Mouse (Mus musculus) lung, adult 2 months (tissue): ENCODE results near the gene Stox2. TPM values are rescaled to one million over a fixed set of nuclear protein-coding genes. Genes with fewer than 3 reads are reported as not detected.

Source experiments
- DNase-seq: peaks from one replicate; pipeline ENCODE4 v3.0.0; 2022
- H3K4me1 ChIP-seq: fragments of 200-500 bp; 2 replicates; pipeline ENCODE4 v1.6.1; 2011; ENCODE audit warnings: low read length; ENCODE audit not compliant: control insufficient read depth, insufficient read depth
- H3K4me3 ChIP-seq: fragments of 200-500 bp; replicated peaks from 2 replicates; pipeline ENCODE3; 2011; ENCODE audit warnings: low read depth, mild to moderate bottlenecking, control low read depth, low read length; ENCODE audit errors: extremely low read depth
- CTCF ChIP-seq: fragments of 200-500 bp; IDR thresholded peaks from 2 replicates; pipeline ENCODE4 v1.5.1; 2011; ENCODE audit warnings: mild to moderate bottlenecking, low read length, control low read depth; ENCODE audit not compliant: insufficient read depth
- POLR2A ChIP-seq: fragments of 200-500 bp; IDR thresholded peaks from 2 replicates; pipeline ENCODE4 v1.6.1; 2011; ENCODE audit warnings: low read depth, mild to moderate bottlenecking, control low read depth, low read length, borderline replicate concordance; ENCODE audit errors: extremely low read depth
- WGBS: fragments of 180-500 bp; shearing (Covaris S2); methylation state at CpG from one replicate; pipeline ENCODE4 v1.1.7; 2018; 5-methylcytosine and 5-hydroxymethylcytosine counted together
- polyA plus RNA-seq: library from polyadenylated mRNA; depleted of rRNA; stranded (reverse); fragments of >200 nt; gene quantifications from 2 replicates; pipeline ENCODE4 v1.2.3, GENCODE M21; 2012

Gene Stox2
- polyA plus RNA-seq, 1 experiment: 3.8 TPM

DNA sequence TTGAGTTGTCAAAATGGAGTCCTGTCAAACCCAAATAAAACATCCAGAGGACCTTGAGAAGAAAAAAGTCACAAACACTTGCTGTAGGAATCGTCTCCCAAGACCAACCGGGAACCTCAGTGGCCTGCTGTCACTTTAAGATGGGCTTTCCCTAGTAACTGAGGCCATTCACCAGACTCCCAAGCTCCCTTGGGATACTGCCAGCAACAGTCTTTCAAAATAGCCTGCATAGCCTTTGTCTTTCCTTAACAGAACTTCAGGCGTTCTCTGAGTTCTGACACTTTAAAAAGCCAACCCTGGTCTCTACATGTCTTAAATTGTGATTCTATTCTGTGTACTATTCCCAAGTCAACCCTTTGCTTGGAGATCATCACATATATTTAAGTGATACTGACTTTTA is 64.9 kb downstream of the Stox2 start:
- Histone ChIP-seq H3K4me1 (no peaks in the 10 kb centered on the region; the same call in 1 of the 2 replicates), H3K4me3 (no peak overlapping the region)
- DNase-seq: no peak
- 25% methylated on average over 3 of the region's 3 CpGs for WGBS
- TF ChIP-seq POLR2A: no peak
- TF ChIP-seq CTCF: no peak

DNA sequence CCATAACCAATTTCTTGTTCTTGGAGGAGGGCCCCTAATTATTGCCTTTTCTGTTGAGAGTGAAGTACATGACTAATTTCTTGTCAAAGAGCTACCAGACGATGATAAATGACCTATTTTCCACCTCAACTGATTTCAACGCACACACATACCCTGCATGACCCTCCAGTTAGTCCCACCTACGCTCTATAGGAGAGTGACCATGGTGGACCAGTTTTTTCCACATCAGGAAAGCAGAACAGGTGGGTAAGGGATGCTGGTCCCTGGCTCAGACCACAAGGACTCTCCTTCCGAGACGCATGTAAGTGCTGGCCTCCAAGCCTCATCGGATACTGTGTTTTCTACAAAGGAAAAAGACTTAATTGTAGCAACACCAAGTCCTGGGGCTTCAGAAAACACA is 65.4 kb downstream of the Stox2 start:
- no peak for TF ChIP-seq CTCF
- TF ChIP-seq POLR2A: no peak
- 73% methylated on average over 6 of the region's 6 CpGs for WGBS
- Histone ChIP-seq H3K4me1 (no peaks in the 10 kb centered on the region; the same call in 1 of the 2 replicates), H3K4me3 (no peak overlapping the region)
- DNase-seq: no peak

DNA sequence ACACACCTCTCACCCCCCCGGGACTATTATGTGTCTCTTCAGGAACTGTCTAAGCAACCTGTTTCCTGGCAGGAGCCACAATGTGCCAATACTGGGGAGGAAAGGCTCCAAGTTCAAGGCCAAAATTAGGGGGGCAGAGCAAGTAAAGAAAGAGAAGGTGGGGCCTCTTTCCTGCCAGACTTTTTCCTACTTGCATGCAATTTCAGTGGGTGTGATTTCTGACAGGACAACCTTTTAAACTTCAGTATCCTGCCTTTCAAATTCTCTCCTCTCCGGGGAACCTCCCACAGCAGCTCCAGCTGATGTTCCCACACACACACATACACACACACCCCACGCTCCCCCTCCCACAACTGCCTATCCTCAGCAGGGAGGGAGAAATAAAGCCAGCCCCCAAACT is 66.1 kb downstream of the Stox2 start:
- TF ChIP-seq POLR2A (no peak), CTCF (no peak)
- WGBS: 30% methylated on average over 3 of the region's 3 CpGs
- Histone ChIP-seq H3K4me1 (no peaks in the 10 kb centered on the region; the same call in 1 of the 2 replicates), H3K4me3 (no peak overlapping the region)
- no peak for DNase-seq

DNA sequence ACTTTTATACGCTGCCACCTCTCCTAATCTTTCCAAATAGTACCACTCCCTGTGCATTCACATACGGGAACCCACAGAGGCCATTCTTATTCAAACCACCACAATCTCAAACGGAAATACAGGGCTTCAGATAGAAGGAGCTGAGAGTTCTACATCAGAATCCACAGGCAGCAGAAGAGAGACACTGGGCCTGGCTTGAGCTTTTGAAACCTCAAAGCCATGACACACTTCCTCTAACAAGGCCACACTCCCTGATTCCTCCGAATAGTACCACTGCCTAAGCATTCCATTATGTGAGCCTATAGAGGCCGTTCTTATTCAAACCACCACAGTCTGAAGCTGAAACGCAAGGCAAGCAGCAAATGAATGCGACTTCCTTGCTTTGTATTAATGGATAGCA is 69.5 kb downstream of the Stox2 start:
- DNase-seq: no peak
- WGBS: 93% methylated on average over 7 of the region's 7 CpGs
- Histone ChIP-seq H3K4me3 (no peak overlapping the region), H3K4me1 (no peaks in the 10 kb centered on the region; the same call in 1 of the 2 replicates)
- no peak for TF ChIP-seq CTCF
- no peak for TF ChIP-seq POLR2A

DNA sequence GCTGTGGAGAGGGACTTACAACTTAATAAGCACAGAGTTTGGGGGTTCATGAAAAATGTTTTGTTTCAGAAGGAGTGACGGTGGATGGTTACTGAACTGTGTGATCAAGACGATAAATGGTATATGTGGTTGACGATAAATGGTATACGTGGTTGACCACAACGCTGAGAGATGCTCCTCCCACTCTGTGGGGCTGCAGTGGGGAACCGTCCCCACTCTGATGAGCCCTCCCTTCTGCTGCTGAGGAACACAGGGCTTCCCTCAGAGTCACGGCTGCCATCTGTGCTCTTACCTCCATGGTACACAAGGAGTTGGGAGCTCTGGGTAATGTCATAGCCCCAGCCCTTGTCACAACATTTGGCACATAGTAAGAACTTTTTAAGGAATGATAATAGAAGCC is 72.4 kb downstream of the Stox2 start:
- TF ChIP-seq POLR2A (no peak), CTCF (no peak)
- no peak for DNase-seq
- H3K4me3 ChIP-seq: no peak overlapping the region
- 0 out of 2 replicates have a peak, but pooled peaks cover 2% of the 10 kb centered on the region for H3K4me1 ChIP-seq
- WGBS: 78% methylated on average over 7 of the region's 7 CpGs

DNA sequence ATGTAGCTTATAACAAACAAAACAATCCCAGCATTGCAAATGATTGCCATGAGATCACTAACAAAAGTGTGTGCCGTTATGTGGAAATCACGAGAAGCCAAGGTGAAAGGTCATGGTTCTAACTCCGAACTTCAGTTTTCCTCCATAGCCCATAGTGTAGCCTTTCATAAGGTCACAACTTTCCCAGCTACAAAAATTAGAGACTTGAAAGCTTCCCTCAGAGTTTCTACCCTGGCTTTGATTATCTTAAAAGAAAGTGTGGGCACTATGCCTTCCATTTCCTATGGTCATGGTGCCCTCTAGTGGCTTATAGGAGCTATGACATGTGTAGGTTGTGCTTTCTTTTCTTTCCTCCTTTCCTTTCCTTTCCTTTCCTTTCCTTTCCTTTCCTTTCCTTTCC is 74.6 kb downstream of the Stox2 start:
- DNase-seq: no peak
- no peak for TF ChIP-seq POLR2A
- TF ChIP-seq CTCF: peak; percentile 48; the same call in 1 of the 2 replicates
- WGBS: 54% methylated on average over 3 of the region's 3 CpGs
- Histone ChIP-seq H3K4me3 (no peak overlapping the region), H3K4me1 (0 out of 2 replicates have a peak, but pooled peaks cover 2% of the 10 kb centered on the region)

DNA sequence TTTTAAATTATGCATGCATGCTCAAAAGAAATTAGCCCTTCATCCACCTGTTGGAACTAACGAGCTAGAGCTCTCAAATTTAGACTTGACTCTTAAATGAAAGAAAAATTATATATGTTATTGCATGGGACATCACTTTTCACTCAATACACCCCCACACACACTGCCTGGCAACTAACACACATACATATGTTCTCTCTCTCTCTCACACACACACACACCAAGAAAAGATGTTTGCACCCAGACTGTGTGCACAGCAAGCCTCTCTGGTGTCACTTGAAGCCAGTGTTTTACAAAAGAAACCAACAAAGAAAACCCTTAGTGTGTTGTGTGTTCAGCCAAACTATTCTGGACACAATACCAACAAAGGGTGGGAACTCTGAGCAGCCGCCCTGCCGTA is 75.1 kb downstream of the Stox2 start:
- H3K4me1 ChIP-seq: 0 out of 2 replicates have a peak, but pooled peaks cover 2% of the 10 kb centered on the region
- H3K4me3 ChIP-seq: no peak overlapping the region
- TF ChIP-seq CTCF: no peak
- no peak for TF ChIP-seq POLR2A
- 78% methylated on average over 3 of the region's 3 CpGs for WGBS
- no peak for DNase-seq

DNA sequence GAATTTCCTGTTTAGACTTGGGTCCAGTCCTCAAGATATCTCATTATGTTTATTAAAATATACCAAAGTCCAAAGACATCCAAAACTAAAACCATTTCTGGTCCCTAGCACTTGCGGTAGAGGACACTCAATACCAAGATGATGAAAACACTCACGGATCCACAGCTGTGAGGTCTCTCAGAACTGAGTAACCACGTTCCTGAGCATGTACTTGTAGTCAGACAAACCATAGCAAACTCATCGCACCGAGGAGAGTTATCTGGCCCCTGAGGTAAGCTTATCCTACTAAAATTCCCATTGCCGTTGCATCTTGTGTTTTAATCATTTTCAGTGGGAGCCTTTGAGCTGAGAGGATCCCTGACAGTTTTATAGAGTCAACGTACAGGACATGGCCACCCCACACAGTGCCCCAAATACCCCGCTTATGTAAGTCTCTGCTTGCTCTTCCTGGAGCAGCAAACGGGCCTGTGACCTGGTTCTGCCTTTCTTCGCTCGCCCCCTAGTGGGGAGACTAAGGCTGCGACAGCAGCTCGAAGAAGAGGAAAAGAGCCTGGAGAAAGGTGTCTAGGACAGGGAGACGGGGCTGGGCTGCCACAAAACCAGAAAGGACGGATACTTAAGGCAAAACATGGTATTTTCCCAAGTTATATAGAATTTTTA is 75.6 kb downstream of the Stox2 start:
- no peak overlapping the region for H3K4me3 ChIP-seq
- H3K4me1 ChIP-seq: 0 out of 2 replicates have a peak, but pooled peaks cover 2% of the 10 kb centered on the region
- peak; percentile 77 for DNase-seq
- WGBS: 24% methylated on average over 15 of the region's 15 CpGs
- peak; percentile 87 for TF ChIP-seq CTCF
- TF ChIP-seq POLR2A: no peak

DNA sequence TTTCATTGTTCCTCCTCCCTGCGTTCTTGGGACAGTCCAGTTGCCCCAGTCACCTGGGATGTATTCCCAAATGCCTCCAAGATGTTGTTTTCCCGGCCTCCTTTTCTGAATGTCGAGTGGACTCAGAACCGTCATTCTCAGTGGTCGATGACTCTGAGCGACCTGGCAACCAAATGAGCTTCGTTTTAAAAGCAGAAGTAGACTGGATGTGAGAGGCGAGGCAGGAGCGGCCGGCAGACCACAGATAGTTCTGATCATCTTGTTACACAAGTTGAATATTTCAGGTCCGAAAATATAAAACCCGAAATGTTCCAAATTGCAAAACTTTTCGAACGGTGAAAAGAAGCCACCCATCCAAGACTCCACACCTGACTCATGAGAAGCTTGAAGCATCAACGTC is 76.2 kb downstream of the Stox2 start:
- no peak for DNase-seq
- Histone ChIP-seq H3K4me1 (0 out of 2 replicates have a peak, but pooled peaks cover 2% of the 10 kb centered on the region), H3K4me3 (no peak overlapping the region)
- WGBS: 82% methylated on average over 15 of the region's 15 CpGs
- TF ChIP-seq CTCF (no peak), POLR2A (no peak)

DNA sequence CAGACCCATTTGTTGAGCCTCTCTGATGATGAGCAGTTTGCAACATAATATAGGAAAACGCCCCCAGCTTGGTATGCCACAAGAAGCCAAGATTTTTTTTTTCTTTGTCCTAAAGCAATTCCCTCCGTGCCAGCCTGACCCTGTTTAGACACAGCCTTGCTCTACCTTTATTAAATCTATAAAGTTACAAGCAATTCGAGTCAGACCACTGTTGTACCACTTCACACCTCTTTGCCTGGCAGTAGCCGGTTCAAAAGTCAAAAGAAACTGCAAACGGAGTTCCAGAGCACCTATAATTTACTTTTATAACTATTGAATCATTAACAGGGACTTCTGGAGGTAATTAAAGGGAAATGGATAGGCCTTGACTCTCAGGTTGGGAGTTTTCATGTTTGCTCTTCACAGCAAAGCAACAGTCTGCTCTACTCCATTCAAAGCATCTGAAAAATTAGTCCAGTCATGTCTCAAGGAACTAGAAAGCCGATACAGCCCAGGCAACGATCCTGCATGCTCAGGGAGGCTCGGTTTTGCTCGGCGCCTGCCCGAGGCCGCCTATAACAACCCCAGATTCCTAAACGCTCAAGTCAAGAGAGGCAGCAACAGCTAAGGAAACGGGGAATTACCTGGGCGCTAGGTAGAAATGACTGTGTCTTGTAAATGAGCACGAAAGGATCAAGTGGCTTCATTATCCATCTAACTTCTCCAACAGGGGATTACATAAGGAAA is 77.0 kb downstream of the Stox2 start:
- H3K4me3 ChIP-seq: no peak overlapping the region
- 0 out of 2 replicates have a peak, but pooled peaks cover 2% of the 10 kb centered on the region for H3K4me1 ChIP-seq
- 82% methylated on average over 16 of the region's 16 CpGs for WGBS
- no peak for DNase-seq
- TF ChIP-seq CTCF: no peak
- TF ChIP-seq POLR2A: no peak
